15 mouse cellular contexts compared by ENCODE assay signal in genomic region chr11:90863981-90864760, GRCm38 (mm10).
DNase-seq lines count a peak whose midpoint lies in the region.
"Had no signal": no experiment of that assay in that cellular context is flagged by ENCODE, and none has a peak within 500 bp of the region (broad histone marks: within the 10 kb centered on the region; RNA-seq: fewer than 3 reads in every experiment).

No protein-coding gene starts in this region.

- DNase-seq in layer of hippocampus, adult 9-11 months: peak; percentile 10
- no peak for DNase-seq in layer of hippocampus, postnatal 36 days
- peak; percentile 11 for DNase-seq in right cerebral cortex, postnatal 25 days
- no peak for DNase-seq in right cerebral cortex, postnatal 14 days
- DNase-seq in left cerebral cortex, postnatal 14 days (ENCODE audit: low spot score in 2 of 2): peak; percentile 16 to 30
- DNase-seq in spleen, adult 12 weeks (ENCODE audit: low spot score): no peak
- no peak for DNase-seq in kidney, postnatal 25 days
- DNase-seq: adrenal gland, postnatal 14 days; cerebellum, adult 18-20 months; cerebellum, adult 9-11 months; cerebellum, postnatal 36 days; forebrain, postnatal 0 days; gastrocnemius, postnatal 14 days; heart, adult 2 months; heart, postnatal 14 days had no signal

- intact Hi-C loops in left cerebral cortex, postnatal 14 days (cut with DNase I): no loop called here

Comparison
In these comparisons a context has a peak if more than half of its experiments do, and no peak if none do; other contexts are left out.
1. DNase-seq: peak in layer of hippocampus, adult 9-11 months (single experiment), right cerebral cortex, postnatal 25 days (single experiment) and left cerebral cortex, postnatal 14 days (2 of 2); none in layer of hippocampus, postnatal 36 days (0 of 2), right cerebral cortex, postnatal 14 days (single experiment), spleen, adult 12 weeks (single experiment) and kidney, postnatal 25 days (0 of 2).